ENCODE assay signal across 10 mouse cellular contexts in the genomic region with DNA sequence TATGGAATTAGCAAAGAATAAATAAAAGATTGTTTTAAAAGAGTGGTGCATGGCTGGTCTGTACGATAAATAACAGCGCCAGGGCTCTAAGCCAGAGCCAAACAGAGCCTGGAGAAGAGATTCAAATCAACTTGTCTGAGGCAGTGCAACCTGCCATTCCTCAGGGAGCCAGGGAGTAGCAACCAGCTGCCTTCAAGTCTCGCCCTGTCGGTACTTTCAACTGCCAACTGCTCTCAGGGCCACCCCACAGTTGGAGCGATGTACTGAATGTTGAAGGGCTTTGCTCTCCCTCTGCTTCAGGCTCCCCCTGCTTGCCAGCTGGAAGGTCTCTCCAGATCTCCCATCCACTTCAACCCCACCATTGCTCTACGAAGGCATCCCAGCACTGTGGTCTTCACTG. TPM values are rescaled to one million over a fixed set of nuclear protein-coding genes. Genes with fewer than 3 reads are reported as not detected.
"Had no signal": no experiment of that assay in that cellular context is flagged by ENCODE, and none has a peak within 500 bp of the region (broad histone marks: within the 10 kb centered on the region; RNA-seq: fewer than 3 reads in every experiment).

No protein-coding gene starts in this region.

- DNase-seq: right cerebral cortex, postnatal 25 days had no signal

- ATAC-seq: liver, embryonic 12.5 days; midbrain, embryonic 16.5 days had no signal

- H3K4me1 ChIP-seq: liver, embryonic 12.5 days had no signal

- H3K9me3 ChIP-seq: kidney, embryonic 15.5 days; limb, embryonic 15.5 days; liver, embryonic 12.5 days had no signal

- H3K4me2 ChIP-seq: kidney, embryonic 15.5 days; limb, embryonic 15.5 days; liver, embryonic 12.5 days; lung, embryonic 14.5 days had no signal

- H3K36me3 ChIP-seq: kidney, embryonic 15.5 days; limb, embryonic 15.5 days; liver, embryonic 12.5 days had no signal

- H3K9ac ChIP-seq: kidney, embryonic 15.5 days; limb, embryonic 15.5 days; liver, embryonic 12.5 days; lung, embryonic 14.5 days had no signal

- H3K4me3 ChIP-seq: kidney, embryonic 15.5 days; limb, embryonic 15.5 days; liver, embryonic 12.5 days had no signal

- H3K27ac ChIP-seq: kidney, embryonic 15.5 days; limb, embryonic 15.5 days; liver, embryonic 12.5 days; stomach, postnatal 0 days had no signal

RNA-seq across cellular contexts. Expression of gene Vstm2l, which starts 55.7 kb away (rescaled TPM):
- total RNA-seq: megakaryocyte, adult 5-6 weeks had no signal
- polyA plus RNA-seq: limb, embryonic 11.5 days; liver, embryonic 12.5 days; liver, embryonic 16.5 days; lung, embryonic 14.5 days had no signal
